Mouse (Mus musculus) heart, postnatal 0 days (tissue): ENCODE data around the gene Atpif1. TPM values are rescaled to one million over a fixed set of nuclear protein-coding genes. Genes with fewer than 3 reads are reported as not detected.

Experiments
- ATAC-seq: fragments of 200-750 bp; cut with Nextera tagmentation; 2 replicates; pipeline ENCODE4 v1.8.0; 2017; ENCODE audit warnings: low read depth, moderate number of reproducible peaks, moderate library complexity; ENCODE audit not compliant: insufficient read depth
- DNase-seq: peaks from one replicate; pipeline ENCODE4 v3.0.0-alpha.2; 2016; ENCODE audit warnings: low spot score
- H3K27ac ChIP-seq: fragments of 300-500 bp; sonication (generic); 2 replicates; pipeline ENCODE4 v1.5.1; 2014; ENCODE audit warnings: low read depth, mild to moderate bottlenecking
- H3K27me3 ChIP-seq: fragments of 300-500 bp; sonication (generic); 2 replicates; pipeline ENCODE4 v1.6.1; 2014; ENCODE audit warnings: low read length, mixed read lengths; ENCODE audit not compliant: control insufficient read depth, insufficient read depth
- H3K36me3 ChIP-seq: fragments of 300-500 bp; sonication (generic); replicated peaks from 2 replicates; pipeline ENCODE4 v1.6.1; 2014; ENCODE audit warnings: low read length, mixed read lengths; ENCODE audit not compliant: control insufficient read depth, insufficient read depth
- H3K4me1 ChIP-seq: fragments of 300-500 bp; sonication (generic); 2 replicates; pipeline ENCODE4 v1.6.1; 2014; ENCODE audit warnings: antibody characterized with exemption; ENCODE audit not compliant: control insufficient read depth, insufficient read depth
- H3K4me2 ChIP-seq: fragments of 300-500 bp; sonication (generic); 2 replicates; pipeline ENCODE4 v1.6.1; 2014; ENCODE audit warnings: low read depth, mild to moderate bottlenecking, low read length, moderate library complexity
- H3K4me3 ChIP-seq: fragments of 300-500 bp; sonication (generic); 2 replicates; pipeline ENCODE4 v1.5.1; 2014; ENCODE audit warnings: low read depth, low read length
- H3K9ac ChIP-seq: fragments of 300-500 bp; sonication (generic); replicated peaks from 2 replicates; pipeline ENCODE4 v1.6.1; 2014; ENCODE audit warnings: low read depth, low read length, mixed read lengths
- H3K9me3 ChIP-seq: fragments of 300-500 bp; sonication (generic); replicated peaks from 2 replicates; pipeline ENCODE4 v1.6.1; 2016; ENCODE audit warnings: low read length; ENCODE audit not compliant: control insufficient read depth
- CTCF ChIP-seq: IDR thresholded peaks from 2 replicates; pipeline ENCODE4 v1.5.1; 2016; ENCODE audit warnings: antibody characterized with exemption, control low read depth, low read depth
- EP300 ChIP-seq: IDR thresholded peaks from 2 replicates; pipeline ENCODE4 v1.6.1; 2016; ENCODE audit warnings: antibody characterized with exemption, low read depth
- WGBS: fragments of 180-500 bp; shearing (Covaris S2); extraction: QIAGEN DNeasy Blood & Tissue Kit; methylation state at CpG from one replicate; pipeline ENCODE4 v1.1.7; 2014; 5-methylcytosine and 5-hydroxymethylcytosine counted together
- polyA plus RNA-seq: library from polyadenylated mRNA; unstranded; fragments of >200 nt; fragmentation: Nextera tagmentation; extraction: Ambion mirVana; gene quantifications from 2 replicates; pipeline ENCODE4 v1.2.1, GENCODE M21; 2015
- total RNA-seq: library from RNA; depleted of rRNA; stranded (reverse); fragments of >200 nt; gene quantifications from 2 replicates; pipeline ENCODE4 v1.2.3, GENCODE M21; 2014; ENCODE audit warnings: low replicate concordance; rRNA removed

Atpif1 gene
- 340 and 524 TPM in 2 replicates for total RNA-seq
- 2,178 and 2,289 TPM in 2 replicates for polyA plus RNA-seq

DNA sequence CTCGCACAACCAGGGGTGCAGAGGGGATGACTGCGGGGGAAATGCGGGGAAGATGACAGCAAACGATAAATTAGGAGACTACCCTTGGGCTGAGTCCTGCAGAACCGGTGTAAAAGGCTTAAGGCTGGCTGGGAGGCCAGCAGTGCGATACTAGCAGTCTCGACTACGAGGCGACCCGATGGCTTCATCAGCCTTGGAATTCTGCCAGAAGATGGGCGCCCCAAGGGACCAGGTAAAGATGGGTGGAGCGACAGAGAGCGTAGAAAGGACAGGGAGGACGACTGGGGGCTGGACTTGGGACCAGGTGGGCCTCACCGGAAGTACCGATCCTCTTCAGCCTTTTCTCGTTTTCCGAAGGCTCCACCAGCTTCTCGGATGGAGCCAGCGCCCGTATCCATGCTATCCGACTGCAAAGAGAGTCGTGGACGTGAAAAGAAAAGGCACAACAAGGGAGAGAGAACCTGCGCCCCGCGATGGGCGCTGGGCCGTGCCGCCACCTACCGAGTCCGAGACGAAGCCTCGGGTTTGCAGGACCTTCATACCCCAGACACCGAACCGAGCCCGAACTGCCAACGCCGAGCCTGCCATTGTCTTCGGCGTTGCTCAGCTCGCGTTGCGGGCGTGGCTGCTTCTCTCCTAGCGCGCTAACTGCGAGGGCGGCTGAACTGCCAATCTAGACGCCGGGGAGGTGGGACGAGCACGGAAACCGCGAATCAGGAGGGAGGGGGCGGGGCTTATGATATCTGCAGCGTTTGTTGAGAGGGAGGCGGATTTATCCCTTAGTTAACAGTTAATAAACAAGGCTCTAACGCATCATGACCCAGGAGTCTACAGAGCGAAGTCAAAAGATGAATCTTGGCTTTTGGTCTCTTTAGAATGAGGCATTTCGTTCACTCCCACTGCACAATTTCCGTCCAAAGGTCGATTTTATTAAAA is at the start of gene Atpif1:
Gene Atpif1, minus strand, starts transcription at position 679 of the 936 bp plus-strand sequence.
- peak within 1 kb of the TSS; percentile 92 for H3K27ac ChIP-seq
- H3K36me3 ChIP-seq: peaks cover 14% of the 10 kb centered on the region
- ATAC-seq (peak; percentile 87), DNase-seq (peak; percentile 93)
- H3K4me1 ChIP-seq: peaks cover 26% of the 10 kb centered on the region
- H3K4me3 ChIP-seq: peak within 1 kb of the TSS; percentile 88
- H3K9me3 ChIP-seq: no peaks in the 10 kb centered on the region
- H3K4me2 ChIP-seq: peak within 1 kb of the TSS; percentile 90
- peak within 1 kb of the TSS; percentile 85 for H3K9ac ChIP-seq
- H3K27me3 ChIP-seq: no peaks in the 10 kb centered on the region
- TF ChIP-seq CTCF: no peak
- no peak for TF ChIP-seq EP300
- under 1% methylated on average over 63 of the region's 63 CpGs for WGBS

DNA sequence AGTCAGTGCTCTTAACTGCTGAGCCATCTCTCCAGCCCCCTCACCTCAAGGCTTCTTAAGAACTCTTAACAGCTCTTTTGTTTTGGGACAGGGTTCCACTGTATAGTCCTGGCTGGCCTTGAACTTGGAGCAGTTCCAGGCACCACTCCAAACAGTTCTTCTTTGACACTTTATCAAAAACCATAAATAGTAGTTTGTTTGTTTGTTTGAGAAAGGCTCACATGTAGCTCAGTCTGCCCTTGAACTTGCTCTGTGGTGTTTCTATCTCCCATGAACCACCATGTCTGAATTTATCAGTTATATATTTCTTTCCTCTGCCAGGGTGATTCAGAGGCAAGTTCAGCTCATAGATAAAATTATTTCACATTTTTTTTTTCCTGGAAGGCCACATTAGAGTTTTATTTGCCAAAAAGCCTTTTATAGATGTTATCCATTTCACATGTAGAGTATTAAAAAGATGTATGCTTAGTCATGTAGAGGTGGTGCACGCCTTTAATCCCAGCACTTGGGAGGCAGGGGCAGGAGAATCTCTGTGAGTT is 41.4 kb upstream of the Atpif1 start:
- DNase-seq: no peak
- TF ChIP-seq CTCF (no peak), EP300 (no peak)
- Histone ChIP-seq H3K27ac (no peak overlapping the region), H3K9me3 (no peaks in the 10 kb centered on the region), H3K4me3 (no peak overlapping the region), H3K4me2 (no peak overlapping the region), H3K27me3 (no peaks in the 10 kb centered on the region), H3K9ac (no peak overlapping the region), H3K4me1 (peaks cover 7% of the 10 kb centered on the region), H3K36me3 (no peaks in the 10 kb centered on the region)
- no peak for ATAC-seq
- 95% methylated on average over 1 of the region's 1 CpGs for WGBS

GRCm38 (mm10) chr4:132573327-132573726 is 39.9 kb upstream of the Atpif1 start:
- no peak overlapping the region for H3K27ac ChIP-seq
- ATAC-seq: peak; percentile 81
- H3K9ac ChIP-seq: no peak overlapping the region
- no peak for TF ChIP-seq EP300
- no peak for TF ChIP-seq CTCF
- H3K4me2 ChIP-seq: peak overlapping the region; percentile 11; the same call in 1 of the 2 replicates
- H3K4me3 ChIP-seq: no peak overlapping the region
- 29% methylated on average over 11 of the region's 11 CpGs for WGBS
- no peaks in the 10 kb centered on the region for H3K36me3 ChIP-seq
- no peaks in the 10 kb centered on the region for H3K9me3 ChIP-seq
- no peaks in the 10 kb centered on the region for H3K27me3 ChIP-seq
- peaks cover 7% of the 10 kb centered on the region for H3K4me1 ChIP-seq
- peak; percentile 79 for DNase-seq

DNA sequence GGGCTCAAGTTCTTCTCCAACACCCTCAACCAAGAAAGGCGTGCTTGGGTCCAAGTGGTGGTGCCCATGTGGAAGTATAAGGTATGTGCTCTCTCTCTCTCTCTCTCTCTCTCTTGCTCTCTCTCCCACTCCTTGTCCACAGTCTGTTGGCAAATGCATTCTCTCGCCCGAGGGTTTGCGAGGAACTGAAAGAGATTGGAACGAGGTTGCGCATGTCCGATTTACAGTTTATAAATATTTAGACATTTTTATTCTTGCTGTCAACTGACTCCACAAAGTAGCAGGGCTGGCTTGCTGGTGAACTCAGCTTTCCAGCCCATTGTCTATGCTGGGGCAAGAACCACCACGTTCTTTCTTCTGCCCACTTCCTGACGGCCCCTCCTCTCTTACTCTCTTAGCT is 37.7 kb upstream of the Atpif1 start:
- no peak overlapping the region for H3K9ac ChIP-seq
- no peak overlapping the region for H3K27ac ChIP-seq
- ATAC-seq: no peak
- peaks cover 7% of the 10 kb centered on the region for H3K4me1 ChIP-seq
- H3K9me3 ChIP-seq: no peaks in the 10 kb centered on the region
- no peak overlapping the region for H3K4me3 ChIP-seq
- H3K27me3 ChIP-seq: no peaks in the 10 kb centered on the region
- WGBS: 87% methylated on average over 9 of the region's 9 CpGs
- no peak for TF ChIP-seq EP300
- TF ChIP-seq CTCF: no peak
- DNase-seq: no peak
- no peaks in the 10 kb centered on the region for H3K36me3 ChIP-seq
- no peak overlapping the region for H3K4me2 ChIP-seq

GRCm38 (mm10) chr4:132569115-132569514 is 35.7 kb upstream of the Atpif1 start:
- Histone ChIP-seq H3K4me1 (peaks cover 7% of the 10 kb centered on the region), H3K27ac (no peak overlapping the region), H3K9me3 (no peaks in the 10 kb centered on the region), H3K4me2 (no peak overlapping the region), H3K4me3 (no peak overlapping the region), H3K9ac (no peak overlapping the region), H3K27me3 (no peaks in the 10 kb centered on the region), H3K36me3 (no peaks in the 10 kb centered on the region)
- DNase-seq: no peak
- 89% methylated on average over 5 of the region's 5 CpGs for WGBS
- TF ChIP-seq EP300: no peak
- TF ChIP-seq CTCF: peak; percentile 34
- ATAC-seq: no peak
